Mouse (Mus musculus) cerebellum, postnatal 14 days (tissue): ENCODE measurements around the gene Mastl.

Experiments
- DNase-seq, 2 experiments: peaks; one replicate each; pipeline ENCODE4 v3.0.0; 2021; ENCODE audit warnings: mixed read lengths in 2 of 2

The Mastl gene

GRCm38 (mm10) chr2:23155777-23156607 lies at the start of gene Mastl, which contains the start of gene Yme1l1:
Gene Mastl (minus strand): TSS chr2:23156024.
Gene Yme1l1 (plus strand): TSS chr2:23156369.
- DNase-seq = peak; percentile 98

DNA sequence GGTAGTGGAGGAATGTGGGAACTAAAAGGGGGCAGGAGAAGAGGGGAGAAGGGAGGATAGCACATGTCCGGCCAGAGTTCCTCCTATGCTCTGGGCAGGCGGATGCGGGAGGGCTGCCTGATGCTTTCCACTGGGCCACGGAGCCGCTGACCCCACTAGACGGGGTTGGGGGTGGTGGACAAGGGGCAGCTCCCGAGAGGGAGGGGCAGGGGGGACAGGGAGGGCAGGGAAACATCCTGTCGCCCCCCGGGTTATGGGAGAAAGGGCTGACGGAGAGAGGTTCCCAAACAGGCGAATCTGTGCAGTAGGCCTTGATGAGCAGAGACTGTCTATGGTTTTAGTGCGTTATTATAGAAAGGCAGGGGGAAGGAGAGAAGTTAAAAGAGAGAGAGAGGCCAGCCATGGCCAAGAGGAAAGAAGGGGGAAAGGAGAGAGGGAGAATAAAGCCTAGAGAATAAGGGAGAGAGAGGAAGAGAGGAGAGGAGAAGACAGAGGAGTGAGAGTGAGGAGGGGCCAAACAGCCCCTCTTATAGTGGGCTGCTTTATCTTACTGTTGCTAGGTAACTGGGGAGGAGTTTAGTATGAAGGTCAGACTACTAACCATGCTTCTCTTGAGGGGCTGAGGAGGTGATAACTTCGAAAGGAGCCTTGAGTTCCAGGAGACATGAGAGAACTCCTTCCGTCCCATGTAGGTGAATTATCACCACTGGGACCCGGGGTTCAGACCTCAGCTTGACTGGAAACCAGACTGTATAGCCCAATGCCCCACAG lies 47.3 kb upstream of the Mastl start:
- DNase-seq = no peak

DNA sequence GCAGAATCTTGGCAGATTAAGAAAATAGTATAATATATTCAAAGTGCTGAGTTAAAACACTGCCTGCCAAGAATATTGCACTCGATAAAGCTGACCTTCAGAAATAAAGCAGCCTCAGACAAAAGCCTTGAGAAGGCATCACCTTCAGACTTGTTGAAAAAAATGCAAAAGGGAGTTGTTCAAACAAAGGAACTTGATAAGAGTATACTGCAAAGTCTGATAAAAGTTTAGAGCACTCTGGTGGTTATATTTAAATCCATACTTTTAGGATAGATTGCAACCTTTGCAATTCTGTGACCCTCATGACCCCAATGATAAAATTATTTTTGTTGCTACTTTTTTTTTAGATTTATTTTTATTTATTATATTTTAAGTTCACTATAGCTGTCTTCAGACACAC lies 45.2 kb upstream of the Mastl start:
- no peak for DNase-seq

- DNase-seq = no peak
These were observed 38.5 kb upstream of the Mastl start for GRCm38 (mm10) chr2:23194366-23194765.

DNA sequence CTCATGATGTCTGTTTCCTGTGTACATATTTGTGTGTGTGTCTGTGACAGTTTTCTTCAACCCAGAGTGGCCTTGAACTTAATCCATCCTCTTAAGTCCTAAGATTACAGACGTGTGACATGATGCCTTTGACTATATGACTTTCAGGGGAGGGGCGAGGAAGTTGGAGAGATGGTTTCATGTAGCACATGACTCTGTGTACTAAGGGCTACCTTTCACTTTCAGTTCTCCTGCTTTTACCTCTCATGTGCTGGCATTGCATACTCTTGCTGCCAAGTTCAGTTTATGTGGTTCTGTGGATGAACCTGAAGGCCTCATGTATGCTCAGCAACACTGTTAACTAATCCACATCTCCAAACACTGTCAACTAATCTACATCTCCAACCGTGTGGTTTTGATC lies 16.5 kb upstream of the Mastl start:
- no peak for DNase-seq

GRCm38 (mm10) chr2:23156608-23157081 lies 821 bp upstream of the Mastl start:
- DNase-seq = no peak

- no peak for DNase-seq
These were observed 614 bp downstream of the Mastl start for GRCm38 (mm10) chr2:23155199-23155621.

- peak in 1 of 2 experiments; percentile 8 for DNase-seq
These were observed 36.3 kb downstream of the Mastl start for GRCm38 (mm10) chr2:23119573-23119972.

DNA sequence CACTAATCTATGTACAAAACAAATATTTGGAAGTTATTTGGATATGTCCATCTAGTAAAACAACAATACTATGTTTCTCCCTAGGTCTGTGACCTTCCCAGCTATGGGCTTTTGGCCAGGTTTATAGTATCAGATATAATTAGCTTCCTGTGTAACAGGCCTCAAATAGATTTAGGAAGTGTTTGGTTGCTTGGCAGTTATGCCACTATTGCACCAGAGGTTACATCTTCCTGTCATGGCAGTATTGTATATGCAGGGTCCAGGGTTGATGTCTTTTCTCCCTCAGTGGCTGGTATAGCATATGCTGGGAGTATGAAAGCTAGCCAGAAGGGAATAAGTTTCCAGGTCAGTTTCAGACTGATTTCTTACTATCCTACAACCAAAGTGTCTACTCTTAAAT lies 53.6 kb downstream of the Mastl start:
- DNase-seq = no peak

DNA sequence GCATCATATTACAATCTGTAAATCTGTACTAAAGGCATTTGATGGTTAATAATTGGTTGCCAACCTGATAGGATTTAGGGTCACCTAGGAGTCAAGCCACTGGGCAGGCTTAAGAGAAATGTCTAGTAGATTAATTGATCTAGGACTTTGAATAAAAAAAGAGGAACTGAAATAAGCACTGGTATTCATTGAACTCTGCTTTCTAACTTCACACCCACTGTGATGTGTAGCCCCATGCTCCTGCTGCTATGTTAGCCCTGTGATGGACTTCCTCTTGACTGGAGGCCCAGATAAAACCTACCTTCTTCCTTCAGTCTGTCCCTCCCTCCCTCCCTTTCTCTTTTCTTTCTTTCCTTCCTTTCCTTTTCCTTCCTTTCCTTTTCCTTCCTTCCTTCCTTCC lies 58.8 kb downstream of the Mastl start:
- no peak for DNase-seq

GRCm38 (mm10) chr2:23092216-23092615 lies 63.6 kb downstream of the Mastl start:
- peak; percentile 42 to 46 for DNase-seq

DNA sequence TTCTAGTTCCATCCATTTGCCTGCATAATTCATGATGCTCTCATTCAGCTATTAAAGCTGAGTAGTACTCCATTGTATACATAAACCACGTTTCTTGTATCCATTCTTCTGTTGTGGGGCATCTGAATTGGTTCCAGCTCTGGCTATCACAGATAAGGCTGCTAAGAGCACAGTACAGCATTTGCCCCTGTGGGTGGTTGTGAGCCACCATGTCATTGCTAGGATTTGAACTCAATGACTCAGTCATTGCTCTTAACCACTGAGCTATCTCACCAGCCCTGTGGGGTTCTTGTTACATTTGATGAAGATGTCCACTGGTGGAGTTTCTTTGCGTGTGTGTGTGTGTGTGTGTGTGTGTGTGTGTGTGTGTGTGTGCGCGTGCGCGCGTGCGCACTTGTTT lies 71.3 kb downstream of the Mastl start:
- DNase-seq = no peak

- DNase-seq = no peak
These were observed 77.2 kb downstream of the Mastl start for GRCm38 (mm10) chr2:23078588-23078987.

GRCm38 (mm10) chr2:23077693-23078092 lies 78.1 kb downstream of the Mastl start:
- DNase-seq = no peak

GRCm38 (mm10) chr2:23076783-23077182 lies 79.0 kb downstream of the Mastl start:
- DNase-seq = no peak

DNA sequence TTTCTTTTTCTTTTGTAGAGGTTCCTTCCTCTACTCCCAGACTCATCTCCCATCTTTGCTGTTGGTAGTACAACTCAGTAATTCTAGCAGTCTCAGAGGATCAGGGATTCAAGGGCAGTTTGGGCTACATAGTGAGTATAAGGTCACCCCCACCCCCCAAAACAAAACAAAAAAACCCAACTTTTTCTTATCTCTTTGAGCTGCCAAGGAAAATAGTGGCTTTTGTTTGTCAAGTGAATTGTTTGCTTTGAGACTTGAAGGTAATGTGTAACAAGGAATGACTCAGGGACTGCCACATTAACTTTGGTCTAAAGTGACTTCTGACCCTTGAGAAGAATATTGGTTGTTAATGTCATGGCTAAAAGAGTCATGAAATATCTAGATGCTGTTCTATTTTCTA lies 80.0 kb downstream of the Mastl start:
- DNase-seq = no peak

DNA sequence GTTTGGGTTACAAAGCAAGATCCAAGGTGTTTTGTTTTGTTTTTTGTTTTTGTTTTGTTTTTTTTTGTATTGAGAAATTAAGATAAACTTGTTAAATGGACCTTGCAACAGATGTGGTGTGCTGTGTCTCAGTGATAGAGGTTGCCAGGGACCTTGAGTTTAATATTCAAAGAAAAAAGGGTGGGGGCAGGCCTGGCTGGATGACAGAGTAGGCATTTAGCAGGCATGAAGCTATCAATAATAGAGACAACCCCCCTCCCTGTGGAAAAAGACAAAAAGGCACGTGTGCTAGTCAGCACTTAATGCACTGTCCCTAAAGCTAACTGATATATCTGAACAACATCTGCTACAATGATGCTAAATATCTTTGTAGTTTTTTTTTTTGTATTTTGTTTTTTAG lies 84.4 kb downstream of the Mastl start:
- DNase-seq = no peak

- no peak for DNase-seq
These were observed 85.3 kb downstream of the Mastl start for GRCm38 (mm10) chr2:23070491-23070890.

DNA sequence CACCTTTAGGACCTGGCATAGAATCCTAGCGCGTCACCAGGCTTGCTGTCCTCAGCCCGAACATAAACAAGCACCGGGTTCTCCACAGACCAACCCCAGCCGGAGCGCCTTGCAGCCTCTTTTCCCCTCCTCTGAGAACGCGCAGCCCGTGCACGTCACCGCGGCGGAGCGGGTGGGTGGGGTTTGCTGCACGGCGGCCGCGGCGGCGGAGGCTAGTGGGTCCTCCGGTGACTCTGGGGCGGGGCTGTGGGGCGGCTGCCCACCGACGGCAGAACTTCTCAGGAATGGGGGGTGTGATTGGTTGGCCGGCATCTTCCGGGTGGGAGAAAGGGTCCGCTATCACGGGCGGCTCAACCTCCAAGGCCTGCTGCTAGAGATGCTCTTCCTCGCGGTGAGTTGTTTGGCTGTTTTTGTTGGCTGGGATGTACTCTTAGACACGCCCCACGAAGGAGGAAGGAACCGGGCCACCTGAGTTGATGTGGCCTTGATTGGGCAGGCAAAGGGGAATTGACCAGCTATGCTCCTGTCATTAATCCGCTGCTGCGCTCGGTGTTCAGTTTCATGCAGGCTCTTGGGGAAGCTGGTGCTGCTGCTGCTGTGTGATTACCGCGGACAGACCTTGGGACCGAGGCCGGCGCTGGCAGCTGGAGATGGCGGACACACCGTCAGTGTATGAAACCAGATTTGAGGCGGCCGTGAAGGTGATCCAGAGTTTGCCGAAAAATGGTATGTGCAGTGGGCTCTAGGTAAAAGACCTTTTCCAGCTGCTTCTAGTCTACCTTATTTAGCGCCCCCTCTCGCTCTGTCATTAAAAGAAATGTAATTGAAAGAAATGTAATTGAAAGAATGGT lies 86.7 kb downstream of the Mastl start:
- DNase-seq = peak; percentile 96 to 97

DNA sequence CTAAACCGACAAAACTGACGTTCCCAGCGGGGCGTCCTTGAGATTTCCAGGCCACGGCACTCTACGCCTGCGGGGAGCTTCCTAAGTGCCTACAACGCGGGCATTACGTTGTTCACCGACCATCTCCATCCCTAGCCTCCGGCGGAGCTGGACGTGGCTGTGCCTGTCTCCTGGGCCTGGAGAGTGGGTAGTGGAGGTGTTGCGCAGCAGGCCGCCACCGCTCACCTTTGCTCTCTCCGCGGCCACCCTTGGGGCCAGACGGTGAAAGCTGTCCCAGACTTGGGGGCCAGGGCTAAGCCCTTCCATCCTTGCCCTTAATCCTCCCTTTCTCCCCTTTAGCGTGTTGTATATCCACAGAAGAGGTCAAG lies 87.5 kb downstream of the Mastl start:
- no peak for DNase-seq

DNA sequence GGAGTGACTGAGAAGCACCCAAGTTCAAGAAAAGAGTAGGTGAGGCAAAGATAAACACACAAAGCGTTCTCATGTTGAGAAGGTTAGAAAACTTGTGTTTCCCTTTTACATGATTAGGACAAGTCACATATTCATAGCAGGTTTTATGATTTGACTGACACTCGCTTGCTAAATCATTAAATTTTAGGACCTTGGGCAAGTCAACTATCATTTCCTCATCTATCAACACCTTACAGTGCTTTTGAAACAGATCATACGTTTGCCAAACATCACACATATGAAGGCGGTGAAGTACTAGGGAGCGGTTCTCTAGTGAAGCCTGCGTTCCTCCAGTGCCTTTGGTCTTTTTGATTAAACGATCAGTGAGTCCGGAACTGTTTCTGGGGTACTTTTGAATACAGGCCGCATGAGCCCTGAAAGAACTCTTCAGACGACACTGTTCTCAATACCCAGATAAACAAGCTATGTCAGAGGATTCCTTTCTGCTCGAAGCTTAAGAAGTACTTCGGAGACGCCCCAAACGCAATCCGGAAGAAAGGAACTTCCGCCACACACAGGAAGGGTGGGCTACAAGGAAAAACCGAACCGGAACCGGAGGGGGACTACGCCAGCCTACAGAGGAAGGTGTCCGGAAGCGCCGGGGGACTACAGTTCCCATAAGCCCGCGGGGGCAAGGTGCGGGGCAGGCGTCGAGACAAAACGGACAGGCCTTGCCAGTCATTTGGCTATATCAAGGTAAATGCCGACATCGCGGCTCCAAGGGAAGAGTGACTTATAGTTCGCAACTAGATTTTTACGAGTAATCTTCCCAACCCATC lies 88.1 kb downstream of the Mastl start, which contains the start of gene Acbd5:
Gene Acbd5 (plus strand): TSS at position 616 of the 818 bp plus-strand sequence.
- peak; percentile 95 to 96 for DNase-seq
